ENCODE assay signal across 13 mouse cellular contexts in the genomic region with DNA sequence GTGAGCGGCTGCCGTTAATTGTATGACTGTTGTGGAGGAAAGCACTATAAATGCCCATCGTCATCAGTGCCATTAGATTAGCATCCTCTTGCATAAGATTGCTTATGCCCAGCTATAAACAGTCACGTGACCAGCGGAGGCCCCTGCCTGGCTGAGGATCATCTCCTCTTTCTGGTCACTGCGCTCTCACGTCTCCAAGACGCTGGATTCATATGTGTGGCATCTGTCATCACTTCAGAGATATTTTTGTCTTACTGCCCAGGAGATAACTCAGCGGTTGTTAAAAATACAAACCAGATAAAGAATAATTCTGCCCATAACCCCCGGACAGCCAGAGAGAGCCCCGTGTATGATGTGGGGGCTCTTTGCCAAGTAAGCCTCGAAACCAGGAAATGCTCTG.
DNase-seq lines count a peak whose midpoint lies in the region; ATAC-seq and TF ChIP-seq lines count a peak whose summit lies in the region.
"Had no signal": no experiment of that assay in that cellular context is flagged by ENCODE, and none has a peak within 500 bp of the region (broad histone marks: within the 10 kb centered on the region; RNA-seq: fewer than 3 reads in every experiment).

No protein-coding gene starts in this region.

- H3K36me3 ChIP-seq in heart, postnatal 0 days (replicated peaks; ENCODE audit: control insufficient read depth, insufficient read depth, low read length): no peaks in the 10 kb centered on the region
- H3K36me3 ChIP-seq in intestine, embryonic 15.5 days: no peaks in the 10 kb centered on the region
- H3K36me3 ChIP-seq: kidney, embryonic 15.5 days had no signal

- H3K27ac ChIP-seq in heart, postnatal 0 days (ENCODE audit: low read depth): no peak overlapping the region
- H3K27ac ChIP-seq in intestine, embryonic 15.5 days: no peak overlapping the region
- H3K27ac ChIP-seq: kidney, embryonic 15.5 days had no signal

- H3K4me2 ChIP-seq in heart, postnatal 0 days (ENCODE audit: low read depth, low read length): peak overlapping the region; percentile 51
- no peak overlapping the region for H3K4me2 ChIP-seq in intestine, embryonic 15.5 days (replicated peaks)
- H3K4me2 ChIP-seq: kidney, embryonic 15.5 days; liver, embryonic 11.5 days had no signal

- peak overlapping the region; percentile 18; the same call in 1 of the 2 replicates for H3K4me3 ChIP-seq in heart, postnatal 0 days (ENCODE audit: low read depth, low read length)
- no peak overlapping the region for H3K4me3 ChIP-seq in intestine, embryonic 15.5 days (replicated peaks)
- H3K4me3 ChIP-seq: kidney, embryonic 15.5 days had no signal

- no peak for TF ChIP-seq CTCF in heart, postnatal 0 days (IDR thresholded peaks at IDR 0.05; ENCODE audit: low read depth)

- H3K27me3 ChIP-seq in heart, postnatal 0 days (ENCODE audit: control insufficient read depth, insufficient read depth, low read length): no peaks in the 10 kb centered on the region
- no peaks in the 10 kb centered on the region for H3K27me3 ChIP-seq in intestine, embryonic 15.5 days (replicated peaks)
- H3K27me3 ChIP-seq: kidney, embryonic 15.5 days had no signal

- peak; percentile 14 for DNase-seq in layer of hippocampus, adult 9-11 months
- no peak for DNase-seq in layer of hippocampus, adult 18-20 months (ENCODE audit: low spot score in 2 of 2)
- peak; percentile 17 for DNase-seq in heart, adult 8-10 months (ENCODE audit: low spot score)
- peak; percentile 11 for DNase-seq in heart, postnatal 0 days (ENCODE audit: low spot score)
- peak; percentile 48 for DNase-seq in lung, postnatal 14 days
- DNase-seq in testis, postnatal 10 days (ENCODE audit: low spot score): no peak
- DNase-seq: adrenal gland, postnatal 36 days; gastrocnemius, postnatal 36 days; thymus, adult 18-20 months had no signal

- TF ChIP-seq EP300 in heart, postnatal 0 days (IDR thresholded peaks at IDR 0.05; ENCODE audit: low read depth): no peak

- H3K9me3 ChIP-seq in heart, postnatal 0 days (replicated peaks; ENCODE audit: control insufficient read depth, low read length): no peaks in the 10 kb centered on the region
- H3K9me3 ChIP-seq in intestine, embryonic 15.5 days: no peaks in the 10 kb centered on the region
- H3K9me3 ChIP-seq: kidney, embryonic 15.5 days had no signal

- 20% methylated on average over 12 of the region's 12 CpGs for WGBS in heart, postnatal 0 days
- WGBS in intestine, embryonic 15.5 days: 55% methylated on average over 12 of the region's 12 CpGs

- peaks cover 8% of the 10 kb centered on the region; the same call in 1 of the 2 replicates for H3K4me1 ChIP-seq in heart, postnatal 0 days (ENCODE audit: control insufficient read depth, insufficient read depth)
- H3K4me1 ChIP-seq in intestine, embryonic 15.5 days (replicated peaks): 0 out of 2 replicates have a peak, but pooled peaks cover 3% of the 10 kb centered on the region

- no peak overlapping the region for H3K9ac ChIP-seq in heart, postnatal 0 days (replicated peaks; ENCODE audit: low read depth, low read length)
- H3K9ac ChIP-seq in intestine, embryonic 15.5 days: no peak overlapping the region
- H3K9ac ChIP-seq: kidney, embryonic 15.5 days had no signal

- ATAC-seq in heart, postnatal 0 days (ENCODE audit: insufficient read depth, low read depth): peak; percentile 40; the same call in 1 of the 2 replicates
- ATAC-seq in intestine, embryonic 15.5 days: no peak
- ATAC-seq: activated CD4-positive, CD25-positive, alpha-beta regulatory T cell, adult 4 months had no signal

Comparison
In these comparisons a context has a peak if more than half of its experiments do, and no peak if none do; other contexts are left out.
1. DNase-seq: peak in layer of hippocampus, adult 9-11 months (single experiment), heart, adult 8-10 months (single experiment), heart, postnatal 0 days (single experiment) and lung, postnatal 14 days (single experiment); none in layer of hippocampus, adult 18-20 months (0 of 2) and testis, postnatal 10 days (single experiment).